Mouse (Mus musculus) heart, postnatal 10 days (tissue): ENCODE data around the gene Esp31. TPM values are rescaled to one million over a fixed set of nuclear protein-coding genes. Genes with fewer than 3 reads are reported as not detected.

Source experiments
- DNase-seq, 2 experiments: peaks; one replicate each; pipeline ENCODE4 v3.0.0; 2021
- intact Hi-C: fragments of 180-260 bp; cut with DNase I; formaldehyde crosslinking; loops from one replicate; pipeline ENCODE4 v1.15.1; 2025
- total RNA-seq, 2 experiments: library from RNA; stranded (reverse); gene quantifications; 2 replicates each; pipeline ENCODE4 v1.2.3; 2021

The Esp31 gene
- total RNA-seq: not detected

DNA sequence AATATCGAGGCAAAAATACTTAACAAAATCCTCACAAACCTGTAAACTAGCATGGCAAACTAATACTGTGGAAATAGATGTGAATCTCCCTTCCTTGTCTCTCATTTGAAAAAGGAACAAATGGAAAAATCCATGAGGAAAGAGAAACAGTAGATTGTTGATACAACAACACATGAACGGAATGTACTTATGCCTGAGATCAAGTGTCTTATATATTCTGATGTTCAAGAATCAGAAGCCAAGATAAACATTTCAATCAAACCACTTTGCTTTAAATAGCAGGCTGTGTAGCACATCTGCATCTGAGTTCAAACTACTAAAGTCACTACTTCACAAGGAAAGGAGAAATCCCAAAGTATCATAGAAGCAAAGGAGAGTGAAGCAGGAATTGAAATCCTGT lies at the start of gene Esp31:
Gene Esp31 (plus strand): TSS at position 301 of the 400 bp plus-strand sequence.
- intact Hi-C loops: no loop called here
- no peak for DNase-seq

Other genes starting within 250 kb of the Esp31 start
- gene Esp36, start 219.3 kb upstream of the Esp31 start, total RNA-seq: not detected
- not detected for gene Esp34, start 85.3 kb upstream of the Esp31 start, total RNA-seq